Mouse (Mus musculus) lung, postnatal 0 days (tissue): ENCODE data around the gene Vma21-ps. TPM values are rescaled to one million over a fixed set of nuclear protein-coding genes. Genes with fewer than 3 reads are reported as not detected.
"Not testable (repeated sequence)": the region's sequence is repeated elsewhere in the genome, so short reads cannot be mapped to it uniquely, and the experiment has no call there.

Source experiments
- ATAC-seq: fragments of 200-750 bp; cut with Nextera tagmentation; 2 replicates; pipeline ENCODE4 v1.8.0; 2017; ENCODE audit warnings: moderate library complexity
- DNase-seq: peaks from one replicate; pipeline ENCODE4 v3.0.0-alpha.2; 2016; ENCODE audit warnings: low spot score
- H3K27ac ChIP-seq: fragments of 300-500 bp; sonication (generic); 2 replicates; pipeline ENCODE4 v1.5.1; 2014; ENCODE audit warnings: antibody characterized with exemption, mild to moderate bottlenecking, low read length, mixed read lengths
- H3K27me3 ChIP-seq: fragments of 300-500 bp; sonication (generic); replicated peaks from 2 replicates; pipeline ENCODE4 v1.6.1; 2014; ENCODE audit warnings: low read length, mixed read lengths; ENCODE audit not compliant: insufficient read depth
- H3K36me3 ChIP-seq: fragments of 300-500 bp; sonication (generic); 2 replicates; pipeline ENCODE4 v1.6.1; 2014; ENCODE audit warnings: low read length, mixed read lengths; ENCODE audit not compliant: insufficient read depth
- H3K4me1 ChIP-seq: fragments of 300-500 bp; sonication (generic); 2 replicates; pipeline ENCODE4 v1.6.1; 2014; ENCODE audit warnings: antibody characterized with exemption, low read depth, low read length, mixed read lengths; ENCODE audit not compliant: insufficient read depth
- H3K4me2 ChIP-seq: fragments of 300-500 bp; sonication (generic); replicated peaks from 2 replicates; pipeline ENCODE4 v1.6.1; 2014; ENCODE audit warnings: low read depth, mild to moderate bottlenecking, low read length, moderate library complexity, mixed read lengths
- H3K4me3 ChIP-seq: fragments of 300-500 bp; sonication (generic); 2 replicates; pipeline ENCODE4 v1.5.1; 2014; ENCODE audit warnings: low read depth, low read length
- H3K9ac ChIP-seq: fragments of 300-500 bp; sonication (generic); replicated peaks from 2 replicates; pipeline ENCODE4 v1.6.1; 2014; ENCODE audit warnings: low read depth, mild to moderate bottlenecking
- H3K9me3 ChIP-seq: fragments of 300-500 bp; sonication (generic); 2 replicates; pipeline ENCODE4 v1.6.1; 2016; ENCODE audit warnings: low read length, mixed read lengths
- CTCF ChIP-seq: IDR thresholded peaks from 2 replicates; pipeline ENCODE4 v1.5.1; 2016; ENCODE audit warnings: antibody characterized with exemption, mild to moderate bottlenecking
- EP300 ChIP-seq: IDR thresholded peaks from 2 replicates; pipeline ENCODE4 v1.6.1; 2016; ENCODE audit warnings: antibody characterized with exemption, mild to moderate bottlenecking, control low read depth
- WGBS: fragments of 180-500 bp; shearing (Covaris S2); extraction: QIAGEN DNeasy Blood & Tissue Kit; methylation state at CpG from one replicate; pipeline ENCODE4 v1.1.7; 2014; 5-methylcytosine and 5-hydroxymethylcytosine counted together
- polyA plus RNA-seq: library from polyadenylated mRNA; unstranded; fragments of >200 nt; fragmentation: Nextera tagmentation; extraction: Ambion mirVana; gene quantifications from 2 replicates; pipeline ENCODE4 v1.2.1, GENCODE M21; 2015

Vma21-ps gene
- polyA plus RNA-seq = not detected in 2 replicates

- not testable (repeated sequence) for H3K27ac ChIP-seq, H3K9me3 ChIP-seq, H3K27me3 ChIP-seq, H3K36me3 ChIP-seq, ATAC-seq, DNase-seq, H3K4me1 ChIP-seq, H3K4me3 ChIP-seq, H3K4me2 ChIP-seq, H3K9ac ChIP-seq
- WGBS = 95% methylated on average over 10 of the region's 10 CpGs
Observed at GRCm38 (mm10) chr4:52497144-52497543, at the start of gene Vma21-ps. TSS of gene Vma21-ps (minus strand) at chr4:52497244.

DNA sequence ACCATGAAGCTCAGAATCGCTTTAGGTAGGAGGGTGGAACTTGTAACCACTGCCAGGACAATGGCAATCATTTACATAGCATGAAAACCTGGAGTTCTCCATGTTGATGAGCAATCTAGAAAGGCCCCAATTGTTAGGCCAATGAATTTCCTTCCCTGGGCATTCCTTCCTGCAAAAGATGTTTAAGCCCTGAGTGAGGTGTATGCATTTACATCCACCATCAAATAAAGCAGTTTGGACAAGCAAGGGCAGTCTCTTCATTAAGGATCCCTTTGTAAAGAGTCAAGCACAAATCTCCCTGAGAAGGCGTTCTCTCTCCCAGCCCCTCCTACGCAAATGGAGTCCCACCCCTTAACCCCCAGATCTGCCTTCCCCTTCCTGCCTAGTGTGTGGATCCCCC is 46.0 kb upstream of the Vma21-ps start:
- no peak for TF ChIP-seq CTCF
- no peak for TF ChIP-seq EP300
- Histone ChIP-seq H3K27me3 (no peaks in the 10 kb centered on the region), H3K4me2 (no peak overlapping the region), H3K36me3 (no peaks in the 10 kb centered on the region), H3K4me3 (no peak overlapping the region), H3K4me1 (no peaks in the 10 kb centered on the region), H3K9ac (no peak overlapping the region), H3K9me3 (no peaks in the 10 kb centered on the region), H3K27ac (no peak overlapping the region)
- WGBS = 86% methylated on average over 3 of the region's 3 CpGs
- ATAC-seq (no peak), DNase-seq (no peak)

DNA sequence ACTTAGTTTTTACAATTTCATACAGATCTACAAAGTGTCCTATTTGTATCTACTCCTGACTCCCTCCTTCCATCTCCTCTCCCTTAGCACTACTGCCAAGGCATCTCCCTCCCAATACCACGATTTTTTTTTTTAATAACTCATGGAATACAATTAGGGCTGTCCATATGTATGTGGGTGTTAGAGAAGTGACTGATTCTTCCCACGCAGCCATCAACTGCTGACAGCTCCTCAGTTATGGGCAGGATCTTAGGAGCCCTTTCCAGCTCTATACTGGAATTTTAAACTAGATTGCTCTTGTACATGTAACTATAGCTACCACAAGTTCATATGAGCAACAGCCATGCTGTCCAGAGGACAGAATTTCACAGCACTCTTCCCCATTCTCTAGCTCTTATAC is 33.6 kb upstream of the Vma21-ps start:
- Histone ChIP-seq H3K27ac (no peak overlapping the region), H3K4me2 (no peak overlapping the region), H3K9ac (no peak overlapping the region), H3K36me3 (no peaks in the 10 kb centered on the region), H3K4me3 (no peak overlapping the region), H3K4me1 (no peaks in the 10 kb centered on the region), H3K9me3 (no peaks in the 10 kb centered on the region), H3K27me3 (no peaks in the 10 kb centered on the region)
- DNase-seq (no peak), ATAC-seq (no peak)
- TF ChIP-seq EP300 (no peak), CTCF (no peak)
- 48% methylated on average over 2 of the region's 2 CpGs for WGBS

GRCm38 (mm10) chr4:52526464-52526863 is 29.4 kb upstream of the Vma21-ps start:
- TF ChIP-seq EP300 (no peak), CTCF (no peak)
- no peak overlapping the region for H3K9ac ChIP-seq

GRCm38 (mm10) chr4:52519301-52519700 is 22.3 kb upstream of the Vma21-ps start:
- WGBS = 65% methylated on average over 5 of the region's 5 CpGs
- no peaks in the 10 kb centered on the region for H3K36me3 ChIP-seq
- no peak overlapping the region for H3K9ac ChIP-seq
- H3K4me3 ChIP-seq = no peak overlapping the region
- no peaks in the 10 kb centered on the region for H3K4me1 ChIP-seq
- DNase-seq (no peak), ATAC-seq (no peak)
- no peak overlapping the region for H3K27ac ChIP-seq
- H3K27me3 ChIP-seq = no peaks in the 10 kb centered on the region
- H3K9me3 ChIP-seq = no peaks in the 10 kb centered on the region
- TF ChIP-seq EP300 (no peak), CTCF (no peak)
- H3K4me2 ChIP-seq = no peak overlapping the region

More at GRCm38 (mm10) chr4:52526464-52526863, 29.4 kb upstream of the Vma21-ps start:
- no peaks in the 10 kb centered on the region for H3K36me3 ChIP-seq
- H3K4me3 ChIP-seq = no peak overlapping the region
- no peak overlapping the region for H3K4me2 ChIP-seq
- no peaks in the 10 kb centered on the region for H3K4me1 ChIP-seq
- no peak overlapping the region for H3K27ac ChIP-seq
- no peaks in the 10 kb centered on the region for H3K9me3 ChIP-seq
- DNase-seq (no peak), ATAC-seq (no peak)
- H3K27me3 ChIP-seq = no peaks in the 10 kb centered on the region
- 74% methylated on average over 5 of the region's 5 CpGs for WGBS

DNA sequence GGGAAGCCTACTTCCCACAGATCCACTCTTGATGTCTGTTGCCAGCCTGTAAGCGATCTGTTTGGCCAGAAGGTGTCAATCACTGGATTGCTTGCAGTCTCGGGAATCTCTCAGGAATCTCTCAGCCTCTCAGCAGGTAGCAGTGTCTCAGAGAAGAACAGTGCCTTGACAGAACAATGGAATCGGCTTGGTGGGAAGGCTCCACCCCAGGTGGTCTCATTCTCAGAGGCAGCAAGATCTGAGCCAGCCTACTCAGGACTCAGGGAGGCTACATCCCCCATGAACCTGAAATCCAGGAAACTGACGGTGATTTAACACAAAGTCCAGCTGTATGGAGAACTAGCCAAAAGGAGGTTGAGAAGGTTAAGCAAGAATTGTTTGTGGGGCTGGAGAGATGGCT is 20.5 kb upstream of the Vma21-ps start:
- H3K4me1 ChIP-seq = no peaks in the 10 kb centered on the region
- no peak for ATAC-seq
- H3K4me3 ChIP-seq = no peak overlapping the region
- no peaks in the 10 kb centered on the region for H3K27me3 ChIP-seq
- no peak overlapping the region for H3K4me2 ChIP-seq
- H3K9ac ChIP-seq = no peak overlapping the region
- TF ChIP-seq EP300 = no peak
- no peak overlapping the region for H3K27ac ChIP-seq
- no peak for DNase-seq
- no peaks in the 10 kb centered on the region for H3K36me3 ChIP-seq
- H3K9me3 ChIP-seq = no peaks in the 10 kb centered on the region
- WGBS = 21% methylated on average over 4 of the region's 4 CpGs

GRCm38 (mm10) chr4:52487486-52487885 is 9.6 kb downstream of the Vma21-ps start:
- WGBS = 91% methylated on average over 4 of the region's 4 CpGs
- Histone ChIP-seq H3K4me1 (no peaks in the 10 kb centered on the region), H3K9me3 (no peaks in the 10 kb centered on the region), H3K4me3 (no peak overlapping the region), H3K36me3 (no peaks in the 10 kb centered on the region), H3K27ac (no peak overlapping the region), H3K4me2 (no peak overlapping the region), H3K27me3 (no peaks in the 10 kb centered on the region), H3K9ac (no peak overlapping the region)
- no peak for DNase-seq
- no peak for ATAC-seq
- TF ChIP-seq CTCF = no peak
- no peak for TF ChIP-seq EP300
